Mouse (Mus musculus) CH12.LX (cell line): ENCODE measurements around the gene Spag7.

ENCODE experiments used
- CTCF ChIP-seq, 2 experiments: IDR thresholded peaks in 1 of 2; conservative IDR thresholded peaks in 1 of 2; 2 replicates each; pipeline ENCODE4 v1.5.1; 2011 to 2012; ENCODE audit warnings: low read depth in 2 of 2, low read length in 2 of 2, improper control_type of control experiment in 1 of 2, inconsistent platforms in 1 of 2, mild to moderate bottlenecking in 1 of 2, moderate library complexity in 1 of 2
- NELFE ChIP-seq: IDR thresholded peaks from 2 replicates; pipeline ENCODE4 v1.6.1; 2011; ENCODE audit warnings: low read depth, low read length, improper control_type of control experiment
- POLR2A ChIP-seq: IDR thresholded peaks from 2 replicates; pipeline ENCODE4 v1.6.1; 2011; ENCODE audit warnings: low read depth, mild to moderate bottlenecking, improper control_type of control experiment, low read length
- POLR2AphosphoS2 ChIP-seq: IDR thresholded peaks from 2 replicates; pipeline ENCODE4 v1.6.1; 2011; ENCODE audit warnings: low read depth, low read length, improper control_type of control experiment
- USF1 ChIP-seq: IDR thresholded peaks from 2 replicates; pipeline ENCODE4 v1.6.1; 2014; ENCODE audit warnings: low read depth, mild to moderate bottlenecking, inconsistent platforms, low read length, improper control_type of control experiment

- TF ChIP-seq USF1 (no peak), NELFE (no peak), CTCF (conservative IDR thresholded peaks at IDR 0.05 in 1 of 2, IDR thresholded peaks at IDR 0.05 in 1 of 2; ENCODE audit: low read depth in 2 of 2, low read length in 2 of 2) (no peak), POLR2AphosphoS2 (no peak), POLR2A (no peak)
Measured at GRCm38 (mm10) chr11:70679894-70680293, 10.7 kb upstream of the Spag7 start.
